Mouse (Mus musculus): ENCODE results near the gene AY761185.
"Not testable (repeated sequence)": the region's sequence is repeated elsewhere in the genome, so short reads cannot be mapped to it uniquely, and the experiment has no call there.

AY761185 gene

DNA sequence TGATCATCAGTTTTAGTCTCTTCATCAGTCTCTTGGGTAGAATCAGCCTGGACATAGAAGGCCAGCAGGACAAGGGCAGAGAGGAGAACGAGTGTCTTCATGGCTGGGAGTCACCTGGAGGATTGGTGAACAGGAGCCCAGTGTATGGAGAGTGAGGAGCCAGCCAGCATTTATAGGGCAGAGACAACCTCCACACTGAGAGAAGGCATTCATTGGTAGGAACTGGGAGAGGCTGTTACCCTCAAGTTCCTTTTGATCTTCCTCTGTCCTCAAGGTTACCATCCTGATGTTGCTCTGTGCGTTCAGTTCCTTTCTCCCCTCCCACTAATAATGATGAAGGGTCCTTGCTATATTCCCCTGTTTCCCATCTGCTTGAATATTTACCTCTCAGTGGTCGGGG, at the start of gene AY761185:
Gene AY761185 (minus strand): TSS at position 101 of the 400 bp plus-strand sequence.
- DNase-seq, result no peak

- not testable (repeated sequence) for DNase-seq
These were observed 49.5 kb upstream of the AY761185 start for GRCm38 (mm10) chr8:20994042-20994441.

GRCm38 (mm10) chr8:20979846-20980245, 35.3 kb upstream of the AY761185 start:
- no peak for DNase-seq

DNA sequence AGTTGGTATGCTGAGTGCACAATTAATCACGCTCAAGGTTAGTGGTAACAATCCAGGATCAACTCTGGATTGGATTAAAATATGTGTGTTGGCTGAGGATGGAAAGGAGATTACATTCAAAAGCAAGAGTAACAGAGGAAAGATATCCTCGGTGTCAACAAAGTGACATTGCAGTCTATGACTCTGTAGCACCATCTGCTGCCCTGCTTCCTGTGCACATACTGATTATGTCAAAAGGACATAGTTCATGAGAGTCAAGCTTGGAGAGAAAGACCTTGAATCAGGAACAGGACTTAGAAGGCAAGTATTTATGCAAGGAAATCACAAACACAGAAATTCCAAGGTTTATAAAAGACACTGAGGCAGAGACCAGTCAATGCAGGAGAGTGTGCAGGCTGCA, 20.0 kb upstream of the AY761185 start:
- no peak for DNase-seq

GRCm38 (mm10) chr8:20921971-20922370, 22.5 kb downstream of the AY761185 start, which contains the start of gene Gm6040:
Gene Gm6040 (minus strand): TSS chr8:20922071.
- DNase-seq, result no peak

GRCm38 (mm10) chr8:20912288-20912687, 32.2 kb downstream of the AY761185 start:
- DNase-seq, result no peak

DNA sequence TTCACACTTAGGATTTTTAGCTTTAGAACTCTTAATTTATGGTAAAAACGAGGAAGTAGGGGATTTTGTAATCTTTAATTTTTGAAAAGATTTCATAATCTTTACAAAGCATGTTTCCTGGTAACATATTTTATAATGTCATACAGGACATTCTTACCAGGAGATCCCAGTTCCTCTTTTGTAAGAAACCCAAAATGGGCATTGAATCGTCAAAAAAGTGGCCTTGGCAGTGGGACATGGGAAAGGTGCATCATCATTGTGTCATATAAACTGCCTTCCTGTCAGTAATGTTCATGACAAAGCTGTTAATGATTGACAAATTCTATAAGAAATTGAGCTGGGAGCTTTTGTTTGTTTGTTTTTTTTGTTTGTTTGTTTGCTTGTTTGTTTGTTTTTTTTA, 36.3 kb downstream of the AY761185 start:
- DNase-seq, result no peak

DNA sequence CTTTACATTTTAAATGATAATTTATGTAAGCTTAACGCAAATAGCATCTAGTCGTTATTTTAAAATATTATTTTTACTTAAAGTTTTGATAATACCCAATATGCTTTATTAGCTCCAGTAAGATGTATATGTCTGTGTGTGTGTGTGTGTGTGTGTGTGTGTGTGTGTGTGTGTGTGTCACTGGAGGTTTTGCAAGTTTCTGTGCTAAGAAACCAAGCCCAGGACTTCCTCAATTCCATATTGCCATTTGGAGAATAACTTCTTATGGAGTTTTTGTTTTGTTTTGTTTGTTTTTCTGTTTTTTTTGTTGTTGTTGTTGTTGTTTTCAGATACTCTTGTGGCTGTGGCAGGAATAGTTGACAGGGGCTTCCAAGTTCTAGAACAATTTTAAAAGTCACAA, 37.4 kb downstream of the AY761185 start:
- DNase-seq, result no peak

- DNase-seq, result no peak
These were observed 42.0 kb downstream of the AY761185 start, which contains the start of gene Gm15056 for GRCm38 (mm10) chr8:20902527-20902926. Gene Gm15056 (minus strand): TSS chr8:20902627.

Data from kidney, adult 8-10 months (tissue).